Mouse (Mus musculus) embryonic stem cell, embryonic (primary cell): ENCODE results near the gene Sardh.

Experiments
- CTCF ChIA-PET, 4 experiments: fragments of 300-600 bp in 2 of 4; fragments of 350-600 bp in 2 of 4; sonication (Branson Sonifier 250); formaldehyde crosslinking; loops; one replicate each; lab custom pipeline; 2022; ENCODE audit warnings: inconsistent platforms in 2 of 4; lab: Charles Lee
- POLR2A ChIA-PET, 4 experiments: fragments of 300-600 bp in 2 of 4; fragments of 350-600 bp in 2 of 4; sonication (Branson Sonifier 250); formaldehyde crosslinking; loops; one replicate each; lab custom pipeline; 2022; ENCODE audit warnings: antibody characterized with exemption in 4 of 4, inconsistent platforms in 1 of 4; lab: Charles Lee

The Sardh gene

DNA sequence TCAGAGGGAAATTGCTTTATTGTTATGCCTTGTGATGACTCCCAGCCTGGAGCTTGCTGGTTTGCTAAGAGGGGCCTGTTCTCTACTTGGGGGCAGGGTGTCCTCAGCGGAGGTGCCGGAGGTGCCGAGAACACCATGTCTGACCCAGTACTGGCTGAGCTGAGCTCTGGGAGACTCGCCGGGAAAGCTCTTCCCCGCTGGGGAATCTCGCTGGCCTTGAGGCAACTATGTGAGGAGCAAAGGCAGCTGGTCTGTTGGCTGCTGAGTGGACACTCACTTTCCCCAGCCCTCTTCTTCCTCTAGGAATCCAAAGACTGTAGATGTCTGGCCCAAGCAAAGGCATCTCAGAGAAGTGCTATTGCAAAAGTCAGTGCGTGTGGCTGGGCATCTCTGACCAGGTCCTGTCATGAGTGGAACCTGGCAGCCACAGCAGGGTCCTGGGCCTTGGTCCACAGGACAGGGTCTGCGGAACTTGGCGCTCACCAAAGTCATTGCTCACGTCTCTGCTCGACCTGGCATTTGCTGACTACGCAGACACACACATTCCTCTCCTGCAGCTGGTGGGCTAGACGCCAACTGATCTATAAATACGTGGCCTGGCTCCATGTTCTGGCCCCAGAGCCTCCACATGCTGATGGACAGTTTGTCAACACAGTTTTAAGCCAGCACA is 41.9 kb downstream of the Sardh start:
- CTCF ChIA-PET, result interaction anchor here in 1 of 4 experiments (0.6 to 1.0 kb wide), 2 partner anchors 31 to 188 kb away, joined by 3 to 4 read pairs; no protein-coding TSS in a partner anchor
- POLR2A ChIA-PET, result interaction anchor here in 1 of 4 experiments (1.1 kb wide), 1 partner anchor 23 kb away, joined by 3 read pairs; no protein-coding TSS in a partner anchor

DNA sequence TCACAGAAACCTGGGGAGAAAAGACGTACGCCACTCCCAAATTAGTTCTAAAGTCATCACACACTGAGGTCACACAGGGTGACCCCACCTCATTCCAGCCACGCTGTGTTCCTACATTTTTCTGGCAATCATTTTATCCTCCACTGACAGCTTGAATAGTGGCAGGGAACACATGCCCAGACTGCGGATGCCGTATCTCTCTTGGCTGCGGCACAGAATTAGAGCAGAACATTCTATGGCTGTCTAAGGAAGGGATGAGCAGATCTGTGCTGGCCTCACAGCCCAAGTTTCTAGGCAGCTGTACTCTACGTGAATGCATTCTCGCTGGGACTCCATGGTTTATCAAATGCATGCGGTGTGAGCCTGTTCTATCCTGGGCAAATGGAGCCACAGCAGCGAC is 42.5 kb downstream of the Sardh start:
- POLR2A ChIA-PET, result interaction anchor here in 1 of 4 experiments (1.1 kb wide), 1 partner anchor 23 kb away, joined by 3 read pairs; no protein-coding TSS in a partner anchor
- CTCF ChIA-PET, result interaction anchor here in 1 of 4 experiments (0.6 to 1.0 kb wide), 2 partner anchors 31 to 188 kb away, joined by 3 to 4 read pairs; no protein-coding TSS in a partner anchor

DNA sequence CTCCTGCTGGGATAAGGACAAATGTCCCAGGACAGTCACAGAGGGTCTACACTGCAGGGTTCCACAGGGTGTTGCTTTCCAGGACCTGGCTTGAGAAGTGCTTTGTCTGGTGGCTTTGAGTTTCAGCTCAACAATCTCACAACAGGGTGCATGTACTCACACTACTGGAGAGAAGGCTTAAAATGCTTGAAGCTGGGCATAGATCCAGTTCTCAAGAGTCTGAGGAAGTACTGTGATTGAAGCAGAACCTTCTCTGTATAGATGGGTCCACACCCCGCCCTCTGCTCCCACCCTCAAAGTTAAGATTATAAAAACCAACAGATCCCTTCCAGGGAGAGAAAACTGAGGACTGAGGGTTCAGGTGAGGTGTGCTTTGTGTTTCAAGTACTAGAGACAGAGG is 47.6 kb downstream of the Sardh start:
- CTCF ChIA-PET, result no interaction called here
- POLR2A ChIA-PET, result no interaction called here

DNA sequence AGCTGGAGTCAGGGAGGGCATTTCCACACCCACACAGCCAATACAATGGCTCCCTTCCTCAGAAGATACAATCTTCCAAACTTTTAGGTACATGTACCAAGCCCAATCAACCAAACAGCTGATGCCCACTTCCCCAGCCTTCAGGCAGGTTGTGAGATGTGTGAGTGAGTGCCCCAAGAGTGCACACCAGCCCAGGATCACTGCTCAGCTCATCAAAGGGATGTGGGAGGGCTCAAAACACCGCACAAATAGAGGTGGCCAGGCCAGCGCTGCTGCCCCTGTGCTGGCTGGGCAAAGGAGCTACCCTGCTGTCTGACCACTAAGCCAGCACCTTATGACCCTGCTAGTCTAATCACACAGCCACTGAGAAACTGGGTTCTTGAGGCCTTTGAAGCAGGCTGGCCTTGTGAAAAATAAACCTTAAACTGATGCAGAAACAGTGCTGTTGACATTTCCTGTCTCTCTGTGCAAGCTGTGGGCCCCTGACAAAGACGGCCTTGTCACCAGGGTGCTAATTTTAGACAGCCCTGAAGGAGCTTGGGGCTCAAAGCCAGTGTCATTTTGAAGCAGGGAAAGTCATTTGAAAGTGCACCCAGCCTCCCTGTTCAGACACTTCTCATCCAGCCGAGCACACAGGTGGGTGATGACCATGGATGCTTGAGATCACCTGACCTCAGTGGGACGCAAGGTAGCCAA is 49.4 kb downstream of the Sardh start:
- ChIA-PET POLR2A (no interaction called here), CTCF (no interaction called here)

DNA sequence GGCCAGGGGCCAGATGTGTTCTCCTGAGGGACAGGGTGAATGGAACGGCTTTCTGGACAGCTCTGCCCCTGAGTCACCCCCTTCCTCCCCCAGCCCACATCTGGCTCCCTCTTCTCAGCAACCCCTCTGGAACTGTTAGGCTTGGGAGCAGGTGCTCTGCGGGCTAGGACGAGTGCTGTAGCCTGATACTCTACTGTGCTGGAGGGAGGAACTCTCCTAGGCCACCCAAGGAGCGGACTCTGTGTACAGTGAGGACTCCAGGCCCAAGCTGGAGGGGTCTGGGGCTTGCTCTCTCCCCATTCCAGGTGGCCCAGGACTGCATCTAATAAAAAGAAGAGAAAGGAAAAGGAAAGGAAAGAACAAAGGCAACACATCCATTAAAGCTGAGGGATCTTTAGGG is 58.1 kb downstream of the Sardh start:
- ChIA-PET CTCF (no interaction called here), POLR2A (no interaction called here)

DNA sequence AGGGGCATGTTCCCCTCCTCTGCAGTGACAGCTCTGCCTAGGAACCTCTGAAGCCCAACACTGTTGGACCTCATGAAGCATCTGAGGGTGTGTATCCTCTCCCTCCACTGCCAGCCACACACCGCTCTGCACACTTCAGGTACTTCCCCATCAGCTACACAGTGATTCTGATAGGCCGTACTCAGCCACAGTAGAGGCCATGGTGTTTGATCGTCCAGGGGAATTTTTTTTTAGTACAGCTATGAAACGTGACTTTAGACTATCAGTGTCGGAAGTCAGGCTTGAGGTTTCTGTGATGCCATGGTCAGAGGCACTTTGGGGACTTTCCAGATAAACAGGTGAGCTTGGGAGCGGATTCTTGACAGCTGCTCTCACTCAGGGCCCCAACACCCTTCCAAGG is 60.6 kb downstream of the Sardh start:
- ChIA-PET POLR2A (no interaction called here), CTCF (no interaction called here)

DNA sequence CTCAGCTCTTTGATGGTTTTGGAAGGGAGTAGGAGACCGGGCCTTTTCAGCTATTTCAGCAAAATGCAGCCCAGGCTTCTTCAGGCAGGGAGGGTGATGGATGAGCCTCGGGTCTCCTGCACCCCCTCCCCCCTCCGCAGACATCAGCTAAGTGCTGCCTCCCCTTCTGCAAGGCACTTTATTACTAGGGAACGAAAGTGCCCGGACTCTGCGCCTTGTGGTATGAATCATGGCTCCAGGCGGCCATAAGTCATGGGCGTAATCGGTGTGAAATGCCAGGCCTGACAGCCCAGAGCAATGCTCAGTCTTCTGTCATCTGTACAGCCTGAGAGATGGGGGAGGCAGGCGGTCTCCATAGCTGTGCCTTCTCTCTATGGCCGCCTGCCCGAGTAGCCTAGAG is 64.4 kb downstream of the Sardh start:
- ChIA-PET POLR2A (interaction anchor here in 1 of 4 experiments (1.5 kb wide), 1 partner anchor 22 kb away, joined by 3 read pairs; no protein-coding TSS in a partner anchor), CTCF (interaction anchor here in 1 of 4 experiments (1.1 kb wide), 1 partner anchor 54 kb away, joined by 3 read pairs; no protein-coding TSS in a partner anchor)

DNA sequence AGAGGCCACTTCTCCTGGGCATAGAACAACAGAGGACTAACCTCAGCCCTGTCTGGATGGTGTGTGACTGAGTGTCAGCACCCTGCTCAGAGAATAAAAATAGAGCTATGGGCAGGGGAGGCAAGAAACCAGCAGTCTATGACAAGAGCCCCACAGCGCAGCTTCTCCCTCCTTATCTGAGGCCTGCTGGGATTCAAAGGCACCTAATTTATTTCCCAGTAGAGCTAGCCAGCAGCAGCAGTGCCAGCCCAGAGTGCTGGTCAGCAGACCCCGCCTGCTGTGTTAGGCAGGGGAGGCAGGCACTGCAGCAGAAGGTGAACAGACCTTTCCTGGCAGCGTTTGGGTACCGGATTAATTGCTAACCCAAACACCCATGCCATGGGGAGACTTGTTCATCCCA is 66.2 kb downstream of the Sardh start:
- POLR2A ChIA-PET, result no interaction called here
- CTCF ChIA-PET, result interaction anchor here in 2 of 4 experiments (0.6 to 0.9 kb wide), 2 partner anchors 121 to 133 kb away, joined by 3 read pairs; no protein-coding TSS in a partner anchor

DNA sequence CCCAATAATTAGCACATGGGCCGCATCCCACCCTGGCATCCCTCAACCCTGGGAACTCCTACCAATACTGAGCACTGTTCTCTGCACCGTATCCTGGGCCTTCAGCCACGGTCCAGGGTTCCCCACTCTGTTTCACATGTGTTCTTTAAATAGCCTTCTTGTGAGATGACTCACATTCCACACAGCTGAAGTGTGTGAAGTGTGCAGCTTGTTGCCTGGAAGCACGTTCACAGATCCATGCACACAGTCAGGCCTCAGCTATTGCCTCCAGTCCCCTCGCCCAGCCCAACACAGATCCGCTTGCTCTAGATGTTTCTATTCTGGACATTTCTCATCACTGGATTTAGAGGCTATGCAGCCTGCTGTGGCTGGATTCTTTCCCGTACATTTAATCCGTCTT is 69.0 kb downstream of the Sardh start:
- POLR2A ChIA-PET, result no interaction called here
- CTCF ChIA-PET, result interaction anchor here in 2 of 4 experiments (0.6 to 1.0 kb wide), 2 partner anchors 58 to 1277 kb away, joined by 3 read pairs; no protein-coding TSS in a partner anchor

DNA sequence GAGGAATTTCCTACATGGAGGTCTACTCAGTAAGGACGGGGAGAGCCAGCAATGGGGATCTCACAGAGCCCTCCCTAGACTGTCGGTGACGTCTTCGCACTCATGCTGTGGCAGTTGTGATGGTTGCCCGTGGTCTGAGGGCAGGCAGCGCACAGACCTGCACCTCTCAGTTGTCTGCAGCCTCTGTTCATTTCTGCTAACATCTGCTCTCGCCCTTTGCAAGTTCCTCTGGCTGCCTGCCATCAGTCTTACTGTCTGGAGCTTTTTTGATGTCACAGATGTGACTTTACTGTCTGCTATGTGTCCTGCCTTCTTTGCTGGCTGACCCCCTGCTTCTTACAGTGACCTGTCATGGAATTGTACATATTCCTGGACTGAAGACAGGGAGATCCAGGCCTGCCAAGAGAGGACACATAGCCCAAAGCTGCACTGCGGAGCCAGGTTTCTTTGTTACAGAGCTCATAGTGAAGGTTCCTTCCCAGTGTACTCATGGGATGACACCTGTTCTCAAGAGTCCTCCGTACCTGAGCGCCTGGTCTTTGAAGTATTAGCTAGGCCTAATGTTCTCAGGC is 72.4 kb downstream of the Sardh start:
- ChIA-PET CTCF (no interaction called here), POLR2A (no interaction called here)

DNA sequence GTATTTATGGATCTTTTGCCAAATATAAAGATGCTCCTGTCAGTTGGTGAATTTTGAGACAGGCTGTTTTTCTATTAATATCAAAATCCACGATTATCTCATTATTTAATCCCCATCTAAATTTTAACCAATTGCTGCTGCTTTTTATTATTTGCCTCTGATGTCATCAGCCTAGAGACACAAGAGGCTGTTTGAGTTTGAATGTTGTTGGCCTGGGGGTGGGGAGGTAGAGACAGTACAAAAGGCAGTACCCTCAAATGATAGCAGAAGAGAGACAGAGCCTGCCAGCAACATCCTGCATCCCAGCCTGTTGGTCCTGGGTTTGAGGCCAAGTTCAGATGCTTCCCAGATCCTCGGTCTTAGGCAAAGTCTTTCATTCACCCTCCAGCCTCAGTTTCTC is 73.9 kb downstream of the Sardh start:
- CTCF ChIA-PET, result no interaction called here
- POLR2A ChIA-PET, result no interaction called here

DNA sequence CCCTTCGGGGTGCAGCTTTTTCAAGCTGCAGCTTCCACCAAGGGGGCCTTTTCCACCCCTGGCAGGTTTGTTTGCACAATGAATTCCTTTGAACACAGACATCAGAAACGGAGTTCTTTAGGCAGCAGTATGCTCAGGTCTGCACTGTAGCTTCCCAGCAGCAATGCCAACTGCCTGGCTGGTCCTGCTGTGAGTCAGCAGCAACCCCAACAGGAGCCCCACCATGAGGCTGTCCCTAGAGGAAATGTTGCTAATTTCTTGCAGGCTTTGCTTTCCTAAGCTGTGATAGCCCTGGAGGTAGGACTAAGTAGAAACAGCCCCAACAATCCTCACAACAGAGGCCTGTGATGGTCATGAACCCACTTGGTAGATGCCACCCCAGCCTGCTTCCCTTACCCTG is 81.1 kb downstream of the Sardh start:
- ChIA-PET POLR2A (interaction anchor here in 1 of 4 experiments (0.5 kb wide), 1 partner anchor 1046 kb away, joined by 3 read pairs; no protein-coding TSS in a partner anchor), CTCF (interaction anchor here in 1 of 4 experiments (0.9 kb wide), 1 partner anchor 89 kb away, joined by 3 read pairs; no protein-coding TSS in a partner anchor)

DNA sequence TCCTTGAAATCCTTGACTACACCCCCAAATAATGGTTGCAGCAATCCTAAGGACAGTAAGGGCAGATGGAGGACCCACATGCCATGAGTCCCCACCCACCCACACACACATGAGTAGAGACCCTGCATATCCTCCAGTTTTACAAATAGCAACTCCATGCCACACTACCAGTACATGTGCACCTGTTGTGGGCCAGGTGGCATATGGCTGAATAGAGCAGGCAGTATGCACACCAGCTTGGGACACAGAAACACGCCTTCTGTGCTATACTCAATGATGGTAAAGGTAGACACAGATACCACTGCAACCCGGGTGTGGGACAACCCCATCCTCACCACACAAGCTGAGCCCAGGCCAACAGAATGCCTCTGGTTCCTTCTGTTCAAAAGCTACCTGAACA is 82.1 kb downstream of the Sardh start:
- CTCF ChIA-PET, result interaction anchor here in 1 of 4 experiments (0.6 kb wide), 1 partner anchor 94 kb away, joined by 3 read pairs; no protein-coding TSS in a partner anchor
- POLR2A ChIA-PET, result interaction anchor here in 1 of 4 experiments (0.7 kb wide), 1 partner anchor 820 kb away, joined by 4 read pairs; no protein-coding TSS in a partner anchor

DNA sequence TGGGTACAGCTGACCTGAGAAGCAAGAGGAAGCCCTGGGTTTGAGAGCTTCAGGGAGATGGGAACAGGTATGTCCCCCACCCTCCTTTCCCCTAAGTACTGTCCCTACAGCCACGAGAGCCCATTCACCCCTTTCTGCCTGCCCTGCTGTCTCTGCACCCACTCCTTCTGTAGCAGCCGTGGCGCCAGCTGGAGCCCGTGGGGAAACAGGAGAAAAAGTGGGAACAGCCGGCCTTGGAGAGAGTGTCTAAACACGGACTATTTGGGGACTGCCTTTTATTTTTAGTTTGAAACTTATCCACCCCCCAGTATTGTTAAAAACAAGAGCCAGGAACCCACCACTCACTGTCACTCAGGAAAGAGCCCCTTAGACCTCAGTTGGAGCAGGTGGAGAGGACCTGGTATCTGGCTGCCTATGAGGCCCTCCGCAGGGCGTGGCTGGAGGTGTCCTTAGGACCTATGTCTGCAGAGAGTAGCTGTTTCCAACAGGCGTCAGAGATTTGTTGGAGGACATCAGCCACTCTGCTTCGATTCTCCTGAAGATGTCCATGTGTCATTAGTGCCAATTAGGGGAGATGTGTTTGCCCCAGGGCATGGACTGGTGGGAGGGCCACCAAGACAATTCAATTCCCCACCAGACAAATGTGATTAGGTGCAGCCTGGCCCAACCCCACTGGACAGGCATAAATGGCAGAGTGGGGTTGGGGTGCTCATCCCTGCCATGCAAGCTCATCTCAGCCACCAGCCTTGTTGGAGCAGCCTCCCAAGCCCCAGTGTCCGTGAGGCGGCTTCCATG is 83.1 kb downstream of the Sardh start, which contains the start of gene Dbh:
Gene Dbh, plus strand, starts transcription at position 438 of the 795 bp plus-strand sequence.
- POLR2A ChIA-PET, result no interaction called here
- CTCF ChIA-PET, result interaction anchor here (0.6 to 1.3 kb wide), 4 partner anchors 11 to 633 kb away, joined by 3 to 4 read pairs (median 3); no protein-coding TSS in a partner anchor

DNA sequence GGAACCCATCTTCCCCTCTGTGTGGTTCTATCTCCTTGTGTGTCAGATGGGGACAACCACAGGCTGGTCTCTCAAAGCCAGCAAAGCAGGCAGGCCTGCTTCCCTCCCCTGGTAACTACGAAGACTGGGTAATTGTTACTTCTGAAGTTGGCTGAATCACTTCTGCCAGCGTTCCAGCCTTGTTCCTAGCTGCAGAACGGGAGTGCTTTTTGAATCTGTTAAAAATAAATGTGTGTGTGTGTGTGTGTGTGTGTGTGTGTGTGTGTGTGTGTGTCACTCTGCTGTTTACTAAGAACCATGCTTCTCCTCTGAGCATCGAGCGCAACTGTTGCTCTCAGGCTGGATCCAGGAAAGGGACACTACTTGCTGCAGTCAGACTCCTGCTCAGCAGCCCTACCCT is 84.3 kb downstream of the Sardh start:
- POLR2A ChIA-PET, result interaction anchor here in 1 of 4 experiments (0.6 to 0.7 kb wide), 2 partner anchors 12 to 156 kb away, joined by 3 read pairs; no protein-coding TSS in a partner anchor
- CTCF ChIA-PET, result interaction anchor here in 3 of 4 experiments (0.6 to 1.3 kb wide), 4 partner anchors 10 to 177 kb away, joined by 3 read pairs; no protein-coding TSS in a partner anchor

DNA sequence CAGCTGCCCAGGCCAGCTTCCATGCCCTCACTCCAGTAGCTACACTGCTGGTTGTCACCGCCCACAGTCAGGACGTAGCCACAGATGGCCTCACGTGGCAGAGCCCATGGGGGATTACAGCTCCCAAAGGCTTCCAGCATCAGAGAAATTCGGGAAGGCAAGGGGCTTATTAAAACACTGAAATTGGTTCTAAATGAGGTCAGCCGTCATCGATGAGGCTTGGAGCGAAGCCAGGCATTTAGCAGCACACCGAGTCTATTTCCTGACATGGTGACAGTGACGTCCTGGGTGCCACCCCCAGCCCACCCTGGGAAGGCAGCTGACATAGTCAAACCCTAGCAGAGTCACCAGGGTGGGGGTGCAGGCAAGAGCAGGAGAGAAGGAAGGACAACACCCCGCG is 85.5 kb downstream of the Sardh start:
- ChIA-PET CTCF (interaction anchor here in 1 of 4 experiments (0.9 kb wide), 1 partner anchor 39 kb away, joined by 3 read pairs; no protein-coding TSS in a partner anchor), POLR2A (no interaction called here)

DNA sequence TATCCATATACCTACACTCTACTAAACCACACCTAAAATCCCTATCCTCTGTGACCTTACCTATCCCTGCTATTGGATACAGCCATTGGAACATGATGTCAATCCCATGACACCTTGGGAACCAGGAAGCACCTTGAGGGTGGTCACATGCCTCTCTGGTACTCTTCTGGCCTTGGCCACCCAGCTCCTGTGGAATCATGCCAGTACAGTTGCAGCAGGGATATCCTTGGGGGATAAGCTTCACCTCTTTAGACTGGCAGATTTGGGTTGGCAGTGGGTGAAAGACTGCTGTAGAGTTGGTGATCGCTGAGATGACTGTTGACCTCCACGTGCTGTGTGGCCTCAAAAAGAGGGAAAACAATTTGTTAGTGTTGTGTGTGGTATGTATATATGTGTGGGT is 86.6 kb downstream of the Sardh start:
- ChIA-PET POLR2A (no interaction called here), CTCF (no interaction called here)

DNA sequence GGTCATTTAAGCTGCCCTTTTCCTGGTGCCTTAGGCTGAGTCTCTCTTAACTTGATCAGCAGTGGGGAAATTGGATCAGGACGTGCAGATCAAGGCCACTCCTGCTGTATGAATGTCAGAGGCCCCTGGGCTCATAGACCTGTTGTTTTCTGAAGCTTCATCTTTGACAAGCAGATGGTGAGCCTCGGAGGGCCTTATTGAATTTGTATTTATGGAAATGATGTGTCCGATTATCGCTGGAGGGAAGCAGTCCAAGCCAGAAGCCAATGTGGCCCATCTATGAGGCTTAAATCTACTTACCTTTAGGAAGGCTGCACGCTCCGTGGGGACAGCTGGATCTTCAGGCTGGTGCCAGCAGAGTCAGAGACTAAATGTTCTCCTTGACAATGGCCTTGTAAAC is 91.5 kb downstream of the Sardh start:
- ChIA-PET CTCF (no interaction called here), POLR2A (interaction anchor here in 1 of 4 experiments (1.6 kb wide), 1 partner anchor 23 kb away, joined by 6 read pairs; no protein-coding TSS in a partner anchor)
